Mouse (Mus musculus): ENCODE results near the gene Nrp2. TPM values are rescaled to one million over a fixed set of nuclear protein-coding genes. Genes with fewer than 3 reads are reported as not detected.

The Nrp2 gene
- total RNA-seq, 2 experiments from 2014 or later: 93.9 to 103 TPM

DNA sequence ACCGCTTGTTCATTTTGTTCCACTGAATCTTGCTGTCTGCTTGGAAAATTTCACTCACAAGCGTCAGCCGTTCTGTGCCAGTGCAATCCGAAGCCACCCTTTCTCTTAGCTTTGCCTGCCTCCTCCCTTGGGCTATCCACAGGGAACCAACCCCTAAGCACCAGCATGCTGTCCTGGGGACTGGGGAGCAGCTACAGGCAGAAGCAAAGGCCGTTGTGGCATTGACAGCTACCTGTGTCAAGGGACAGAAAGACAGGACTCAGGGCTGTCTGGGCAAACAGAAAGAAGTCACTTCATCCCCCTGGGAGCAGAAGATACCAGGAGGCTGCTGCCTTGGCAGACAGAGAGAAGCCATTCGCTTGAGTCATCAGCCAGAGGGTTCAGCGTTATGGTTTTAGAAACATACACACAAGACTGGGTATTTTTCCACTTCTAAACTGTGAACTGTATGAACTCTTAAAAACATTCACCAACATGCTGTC, 18.7 kb downstream of the Nrp2 start:
- no peak for DNase-seq (ENCODE audit: low spot score in 2 of 2)

- DNase-seq (ENCODE audit: low spot score in 2 of 2): no peak
Measured at GRCm38 (mm10) chr1:62722526-62722925, 19.4 kb downstream of the Nrp2 start.

DNA sequence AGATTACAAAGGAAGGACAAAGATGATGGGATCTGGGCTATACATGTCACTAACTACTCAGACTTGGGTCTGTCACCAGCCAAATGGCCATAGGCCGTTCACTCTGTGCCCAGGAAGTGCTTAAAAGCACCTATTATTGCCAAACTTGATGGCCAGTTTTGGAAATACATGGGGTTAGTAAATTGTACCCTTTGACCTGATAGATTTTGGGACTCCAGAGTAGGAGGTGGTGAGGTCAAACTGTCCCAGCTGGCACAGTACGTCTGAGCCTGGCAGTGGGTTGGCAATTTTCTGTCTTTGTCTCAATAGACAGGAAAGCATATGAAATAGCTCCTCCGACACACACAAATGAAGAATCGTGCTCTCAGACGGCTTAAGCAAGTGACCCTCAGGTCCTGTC, 20.8 kb downstream of the Nrp2 start:
- no peak for DNase-seq (ENCODE audit: low spot score in 2 of 2)

DNA sequence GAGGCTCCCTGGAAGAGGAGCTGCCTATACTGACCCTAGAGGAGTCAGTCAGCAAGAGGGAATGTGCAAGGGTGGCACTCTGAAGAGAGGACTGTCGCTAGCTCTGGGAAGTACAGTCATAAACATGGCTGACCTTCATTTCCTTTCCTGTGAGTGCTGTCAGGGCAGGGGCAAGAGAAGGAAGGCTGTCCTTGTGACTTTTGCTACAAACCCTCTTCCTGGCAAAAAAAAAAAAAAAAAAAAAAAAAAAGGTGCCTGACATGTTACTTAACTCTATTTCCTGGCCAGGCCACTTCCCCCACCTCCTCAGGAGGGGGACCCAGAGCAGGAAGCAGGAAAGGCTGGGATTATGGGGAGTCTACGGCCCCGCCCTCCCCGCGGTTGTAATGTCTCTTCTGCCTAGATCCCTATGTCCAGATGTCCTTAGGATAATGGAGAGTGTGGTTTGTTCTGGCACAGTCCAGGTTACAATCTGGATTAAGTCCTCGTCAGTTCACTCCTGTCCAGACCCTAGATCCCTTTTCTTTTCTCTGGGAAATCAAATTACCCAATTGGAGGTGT, 21.5 kb downstream of the Nrp2 start:
- no peak for DNase-seq (ENCODE audit: low spot score in 2 of 2)

DNA sequence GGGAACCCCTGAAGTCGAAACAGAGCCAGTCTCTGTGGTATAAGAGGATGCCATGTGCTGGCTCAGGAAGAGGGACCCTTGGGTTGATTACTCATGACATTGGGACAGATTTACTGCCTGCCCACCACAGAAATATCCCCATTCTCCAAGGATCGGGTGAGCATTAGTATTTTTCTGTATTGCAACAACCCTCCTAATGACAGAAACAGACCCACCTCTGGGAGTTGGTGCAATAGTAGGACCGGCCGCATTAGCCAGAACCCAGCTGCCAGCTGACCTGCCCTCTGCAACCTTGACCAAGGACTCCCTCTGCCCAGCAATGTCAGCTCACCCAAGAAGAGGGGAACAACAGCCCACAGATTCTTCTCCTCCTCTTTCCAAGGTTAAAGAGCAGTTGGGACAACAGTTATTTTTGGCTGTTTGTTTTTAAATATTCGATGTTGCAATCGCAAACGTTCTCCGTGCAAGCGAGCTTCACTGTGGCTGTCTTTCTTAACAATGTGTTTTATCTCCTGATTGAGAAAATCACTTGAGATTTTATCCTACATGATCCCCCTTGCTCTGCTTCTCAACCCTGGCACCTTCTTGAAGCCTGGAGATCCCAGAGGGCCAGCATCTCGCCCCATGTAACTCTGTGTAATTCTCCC, 22.1 kb downstream of the Nrp2 start:
- DNase-seq (ENCODE audit: low spot score in 2 of 2): no peak

DNA sequence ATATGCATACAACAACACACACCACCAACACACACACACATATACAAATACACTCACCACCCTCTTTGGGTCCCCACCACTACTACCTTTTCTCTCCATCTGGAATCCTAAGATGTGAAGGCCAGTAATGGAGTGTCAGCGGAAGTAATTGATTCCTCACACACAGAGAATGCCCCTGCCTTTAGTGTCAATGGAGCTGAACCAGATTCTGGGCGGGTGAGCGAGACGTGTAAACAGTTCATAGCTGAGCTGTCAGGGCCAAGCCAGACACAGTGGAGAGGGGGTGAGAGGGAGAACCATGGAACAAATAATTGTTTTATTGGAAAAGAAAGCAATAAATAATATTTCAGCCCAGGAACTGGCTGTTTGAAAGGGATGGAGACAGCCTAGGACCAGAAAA, 24.1 kb downstream of the Nrp2 start:
- DNase-seq (ENCODE audit: low spot score in 2 of 2): no peak

DNA sequence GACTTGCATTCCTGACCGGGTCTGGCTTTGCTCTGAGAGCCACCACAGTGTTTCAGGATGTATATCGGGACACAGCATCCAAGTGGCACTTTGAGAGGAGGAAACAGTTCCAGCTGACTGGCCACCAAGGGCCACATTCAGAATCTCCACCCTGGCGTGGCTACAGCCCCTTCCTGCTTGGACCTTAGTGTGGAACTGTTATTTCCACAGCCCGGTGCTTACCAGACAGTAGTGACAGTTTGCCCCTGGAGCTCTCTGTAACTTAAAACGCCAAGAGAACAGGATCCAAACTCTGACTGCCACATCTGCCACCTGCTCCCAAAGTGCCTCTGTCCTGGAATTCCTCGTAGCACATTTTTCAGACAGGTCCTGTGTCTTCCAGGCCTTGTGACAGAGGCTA, 25.3 kb downstream of the Nrp2 start:
- DNase-seq (ENCODE audit: low spot score in 2 of 2): no peak

- DNase-seq (ENCODE audit: low spot score in 2 of 2): no peak
Measured at GRCm38 (mm10) chr1:62728926-62729325, 25.8 kb downstream of the Nrp2 start.

DNA sequence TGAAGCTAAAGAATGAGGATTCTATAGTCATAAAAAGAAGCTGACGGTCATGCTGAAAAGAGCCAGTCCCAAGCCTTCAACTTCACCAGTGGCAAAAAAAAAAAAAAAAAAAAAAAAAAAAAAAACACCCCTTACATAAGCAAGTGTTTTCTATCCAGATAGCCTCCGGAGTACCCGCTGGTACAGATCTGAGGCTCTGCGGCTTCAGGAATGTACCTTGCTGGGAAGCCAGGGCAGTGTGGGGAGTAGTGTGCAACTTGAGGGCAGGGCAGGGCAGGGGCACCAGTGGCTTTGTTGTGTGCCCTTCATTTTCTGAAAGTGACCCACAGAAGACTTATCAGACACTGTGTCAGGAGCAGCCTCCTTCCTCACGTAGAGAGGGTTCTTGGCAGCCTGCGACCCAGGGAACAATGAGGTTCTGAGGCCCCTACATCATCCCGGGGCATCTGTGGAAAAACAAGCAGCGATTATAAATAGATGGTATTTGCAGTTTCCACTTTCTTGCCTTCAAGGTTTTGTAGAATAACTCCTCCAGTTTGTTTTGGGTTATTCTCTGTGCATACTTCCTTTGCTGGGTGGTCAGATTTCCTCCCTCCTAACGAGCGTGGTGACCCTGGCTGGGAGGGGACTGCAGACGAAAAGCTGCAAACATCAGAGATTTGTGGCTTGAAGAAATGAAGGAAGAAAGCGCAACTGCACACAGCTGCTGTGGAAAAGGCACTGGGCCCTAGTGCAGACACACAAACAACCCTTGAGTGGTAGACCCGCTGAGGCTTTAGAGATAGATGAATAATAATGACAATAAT, 26.5 kb downstream of the Nrp2 start:
- no peak for DNase-seq (ENCODE audit: low spot score in 2 of 2)

DNA sequence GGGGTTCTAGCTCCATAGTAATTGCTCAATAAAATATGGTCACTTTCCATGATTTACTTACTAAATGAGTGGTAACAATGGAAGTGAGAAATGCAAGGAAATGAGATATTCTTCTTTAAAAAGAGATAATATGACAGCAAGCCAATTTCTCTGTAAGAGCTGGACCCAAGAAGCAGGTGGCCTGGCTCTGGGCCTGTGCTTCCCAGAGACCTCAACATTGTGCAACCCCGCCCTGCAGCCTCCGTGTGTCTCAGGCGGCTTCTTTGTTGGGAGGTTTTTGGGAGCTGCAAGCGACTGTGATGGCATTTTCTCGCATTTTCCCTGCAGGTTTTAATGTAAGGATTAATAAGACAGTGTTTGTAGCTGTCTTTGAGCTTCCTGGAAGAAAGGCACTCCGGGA, 29.0 kb downstream of the Nrp2 start:
- DNase-seq (ENCODE audit: low spot score in 2 of 2): no peak

GRCm38 (mm10) chr1:62734420-62734931, 31.4 kb downstream of the Nrp2 start:
- DNase-seq (ENCODE audit: low spot score in 2 of 2): no peak

DNA sequence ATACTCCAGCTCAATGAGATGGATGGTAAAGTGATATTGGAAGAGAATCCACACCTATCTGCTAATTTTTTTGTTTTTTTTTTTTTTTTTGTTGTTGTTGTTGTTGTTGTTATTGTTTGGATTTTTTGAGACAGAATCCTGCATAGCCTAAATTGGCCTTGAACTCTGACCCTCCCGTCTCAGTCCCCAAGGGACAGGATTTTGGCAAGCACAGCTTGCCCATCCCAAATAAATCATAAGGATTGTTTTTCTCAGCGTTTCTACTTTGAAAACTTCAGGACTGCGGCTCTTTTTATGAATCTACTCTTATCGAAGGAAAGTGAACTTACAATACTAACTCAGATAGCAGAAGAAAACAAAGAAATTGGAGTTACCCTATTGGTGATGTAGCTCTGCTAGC, 31.9 kb downstream of the Nrp2 start:
- no peak for DNase-seq (ENCODE audit: low spot score in 2 of 2)

DNA sequence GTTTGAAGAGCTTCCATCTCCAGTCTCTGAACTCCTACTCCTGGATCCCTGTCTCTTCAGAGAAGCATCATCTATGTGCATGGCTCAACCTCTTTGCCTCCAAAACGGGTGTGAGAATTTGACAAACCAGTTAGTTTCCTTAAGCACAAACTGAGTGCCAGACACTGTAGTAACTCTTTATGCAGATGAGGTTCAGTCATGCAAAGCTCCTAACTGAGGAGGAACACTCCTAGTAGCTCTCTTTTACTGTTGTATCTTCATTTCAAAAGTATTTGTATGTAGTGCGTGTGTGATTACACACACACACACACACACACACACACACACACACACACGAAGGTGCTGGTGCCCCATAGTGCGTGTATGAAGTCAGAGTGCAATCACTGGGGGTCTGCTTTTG, 32.8 kb downstream of the Nrp2 start:
- DNase-seq (ENCODE audit: low spot score in 2 of 2): no peak

DNA sequence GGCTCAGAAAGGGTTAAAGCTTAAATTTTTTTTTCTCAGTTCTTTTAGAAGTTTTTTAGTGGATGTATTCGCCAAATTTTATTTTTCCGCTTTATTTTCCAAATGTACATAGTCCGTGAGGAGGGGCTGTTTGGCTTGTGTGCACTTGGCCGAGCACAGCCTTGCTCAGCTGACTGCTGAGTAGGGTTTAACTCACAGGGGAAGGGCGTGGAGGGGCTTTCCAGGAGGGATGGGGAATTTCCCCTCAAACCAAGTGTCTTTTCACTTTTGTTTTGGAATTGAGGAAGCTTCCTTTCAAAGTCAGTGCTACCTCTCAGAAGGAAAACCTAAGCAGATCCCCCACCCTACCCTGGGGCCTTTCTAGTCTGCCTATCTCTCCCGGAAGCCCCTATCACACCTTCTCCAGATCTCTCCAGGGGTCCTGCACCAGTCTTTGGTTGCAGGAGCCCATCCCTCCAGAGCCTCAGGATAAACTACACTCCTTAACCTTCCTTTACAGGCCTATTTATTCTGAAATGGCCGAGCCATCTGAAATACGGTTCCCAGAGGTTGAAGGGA, 33.4 kb downstream of the Nrp2 start:
- DNase-seq (ENCODE audit: low spot score in 2 of 2): no peak

- DNase-seq (ENCODE audit: low spot score in 2 of 2): no peak
Measured at GRCm38 (mm10) chr1:62738165-62738564, 35.1 kb downstream of the Nrp2 start.

DNA sequence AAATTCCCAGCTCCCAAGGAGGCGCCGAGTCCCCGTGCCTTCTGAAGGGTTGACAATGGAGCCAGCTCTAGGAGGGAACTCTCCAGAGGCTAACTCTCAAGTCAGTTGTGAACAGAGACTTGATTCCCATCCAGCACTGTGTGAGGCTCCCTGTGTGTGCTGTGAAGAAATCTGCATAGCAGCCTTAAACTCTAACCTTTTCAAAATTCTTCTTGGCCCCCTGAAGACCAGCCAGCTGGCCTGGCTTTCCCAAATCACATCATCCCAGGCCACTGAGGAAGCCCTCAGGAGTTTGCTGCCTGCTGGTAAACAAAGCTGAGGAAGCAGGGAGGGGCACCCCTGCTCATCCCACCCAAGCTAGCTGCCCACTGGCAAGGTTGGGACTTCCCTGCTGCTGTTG, 39.0 kb downstream of the Nrp2 start:
- no peak for DNase-seq (ENCODE audit: low spot score in 2 of 2)

DNA sequence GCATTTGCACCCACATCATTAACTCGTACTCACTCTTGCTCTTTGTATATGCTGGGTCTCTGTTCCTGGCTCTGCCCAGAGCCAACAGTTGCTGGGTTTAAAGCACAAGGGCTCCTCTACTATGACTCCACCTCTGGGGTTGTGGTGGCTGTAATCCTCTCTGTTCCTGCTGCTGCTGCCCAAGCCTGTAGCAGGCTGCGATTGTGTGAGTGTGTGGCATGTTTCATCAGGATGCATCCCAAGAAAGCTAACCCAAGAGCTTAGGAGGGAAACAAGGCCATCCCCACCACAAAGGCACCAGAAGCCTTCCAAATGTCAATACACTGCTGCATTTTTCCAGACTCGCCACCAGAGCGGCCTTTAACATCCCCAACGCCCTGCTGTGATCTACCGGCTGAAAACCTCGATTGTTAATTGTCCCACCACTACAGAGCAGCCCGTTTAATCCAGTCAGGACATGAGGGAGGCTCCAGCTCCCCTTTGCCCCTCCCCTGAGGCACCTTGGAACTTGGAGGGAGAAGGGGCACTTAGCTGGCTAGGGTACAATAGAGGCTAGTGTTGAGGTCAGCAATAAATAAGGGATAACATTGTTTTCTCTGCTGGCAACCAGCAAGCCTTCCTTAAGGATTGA, 40.1 kb downstream of the Nrp2 start:
- no peak for DNase-seq (ENCODE audit: low spot score in 2 of 2)

GRCm38 (mm10) chr1:62745889-62746288, 42.8 kb downstream of the Nrp2 start:
- DNase-seq (ENCODE audit: low spot score in 2 of 2): no peak

DNA sequence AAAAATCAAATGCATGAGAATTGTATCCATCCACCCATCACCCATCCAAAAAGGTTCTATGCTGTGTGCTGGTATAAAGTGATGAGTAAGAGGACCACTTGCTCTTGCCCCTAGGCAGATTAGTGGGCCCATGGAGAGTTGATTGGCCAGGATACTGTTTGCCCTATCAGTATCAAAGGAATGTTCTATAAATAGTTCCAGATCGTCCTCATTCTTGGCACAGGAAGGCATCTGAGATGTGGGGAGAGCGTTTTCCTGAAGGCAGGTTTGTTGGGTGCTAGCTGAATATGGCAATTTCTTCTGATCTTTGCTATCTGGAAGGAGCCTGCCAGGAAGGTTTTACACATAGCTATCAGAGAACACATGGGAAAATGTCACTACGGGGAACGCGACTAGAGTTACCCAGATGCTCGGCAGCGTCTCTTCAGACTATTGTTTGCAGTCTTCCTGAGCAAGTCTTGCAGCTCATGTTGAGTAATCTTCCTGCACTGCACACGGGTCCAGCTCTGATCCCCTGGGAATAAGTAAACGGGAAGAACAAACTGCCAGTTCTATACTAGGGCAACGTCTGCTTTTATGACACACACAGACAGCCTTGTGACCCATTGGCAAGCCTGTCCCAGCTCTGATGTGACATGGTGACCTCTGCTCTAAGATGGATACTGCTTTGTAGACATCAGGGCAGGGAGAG, 44.5 kb downstream of the Nrp2 start:
- no peak for DNase-seq (ENCODE audit: low spot score in 2 of 2)

- no peak for DNase-seq (ENCODE audit: low spot score in 2 of 2)
Measured at GRCm38 (mm10) chr1:62748361-62748760, 45.3 kb downstream of the Nrp2 start.

DNA sequence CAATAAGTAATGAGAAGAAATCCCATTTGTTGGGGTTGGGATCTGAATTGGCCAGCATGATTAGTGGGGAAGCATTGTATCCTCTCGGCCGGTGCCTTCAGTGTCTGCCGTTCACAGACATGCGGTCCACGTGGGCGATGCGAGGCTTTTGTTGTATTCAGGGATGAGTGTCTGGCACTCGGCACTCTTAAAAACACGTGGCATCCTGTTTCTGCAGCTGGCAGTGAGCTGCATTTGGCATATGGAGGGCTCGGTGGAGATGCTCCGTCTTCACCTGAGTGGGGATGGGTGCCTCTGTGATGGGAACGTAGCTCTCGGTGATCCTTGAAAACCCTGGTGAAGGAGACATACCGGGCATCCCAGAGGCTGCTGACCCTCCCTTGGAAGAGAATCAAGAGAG, 46.6 kb downstream of the Nrp2 start:
- peak in 1 of 2 experiments; percentile 56 for DNase-seq (ENCODE audit: low spot score in 2 of 2)
